Mouse (Mus musculus) G1E (cell line): ENCODE measurements at regions not wholly inside any gene's neighbourhood (a gene's known extent, or its start where the extent isn't known, plus 50 kb on each side); places are given as distances from the start of the nearest gene placed in this dataset.

Source experiments
- CTCF ChIP-seq: IDR thresholded peaks from 2 replicates; pipeline ENCODE4 v1.5.1; 2012; ENCODE audit warnings: low read depth, low read length, inconsistent platforms, mixed read lengths
- GATA1 ChIP-seq: IDR thresholded peaks from 2 replicates; pipeline ENCODE4 v1.6.1; 2012; ENCODE audit warnings: borderline replicate concordance, low read length, inconsistent platforms, mixed read lengths
- GATA2 ChIP-seq: IDR thresholded peaks from 2 replicates; pipeline ENCODE4 v1.6.1; 2012; ENCODE audit warnings: low read depth, low read length, inconsistent platforms, borderline replicate concordance
- POLR2AphosphoS5 ChIP-seq: IDR thresholded peaks from 2 replicates; pipeline ENCODE4 v1.6.1; 2012; ENCODE audit warnings: low read depth, low read length, inconsistent platforms; ENCODE audit not compliant: insufficient replicate concordance

DNA sequence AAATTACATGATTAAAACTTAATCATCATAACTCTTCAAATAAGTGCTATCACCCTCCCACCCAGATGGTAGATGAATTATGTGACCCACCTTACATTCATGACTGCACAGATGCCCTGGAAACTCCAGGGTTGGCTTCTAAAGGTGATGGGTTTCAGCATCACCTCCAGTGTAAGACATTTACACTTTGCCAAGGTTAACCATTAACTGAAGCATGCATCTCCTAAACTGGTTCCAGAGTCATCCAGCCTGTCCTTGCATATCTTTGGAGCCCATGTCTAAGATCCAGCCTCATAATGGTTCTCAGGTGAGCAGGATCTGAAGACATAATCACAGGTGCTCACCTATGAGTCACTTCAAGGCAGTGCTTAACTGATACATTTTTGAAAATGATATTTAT lies 344.4 kb upstream of the Olfr161 start:
- TF ChIP-seq POLR2AphosphoS5 (no peak), CTCF (no peak), GATA1 (no peak), GATA2 (no peak)
